Mouse (Mus musculus): ENCODE measurements around the gene Ncam2.

The Ncam2 gene

GRCm38 (mm10) chr16:81650286-81650685 lies 449.8 kb downstream of the Ncam2 start:
- no peak for DNase-seq (ENCODE audit: low spot score in 2 of 2)

- DNase-seq (ENCODE audit: low spot score in 2 of 2), result no peak
Observed at GRCm38 (mm10) chr16:81651550-81651949, 451.1 kb downstream of the Ncam2 start.

- DNase-seq (ENCODE audit: low spot score in 2 of 2), result no peak
Observed at GRCm38 (mm10) chr16:81656550-81656949, 456.1 kb downstream of the Ncam2 start.

GRCm38 (mm10) chr16:81673866-81674265 lies 473.4 kb downstream of the Ncam2 start:
- DNase-seq (ENCODE audit: low spot score in 2 of 2), result no peak

GRCm38 (mm10) chr16:81675546-81675945 lies 475.0 kb downstream of the Ncam2 start:
- no peak for DNase-seq (ENCODE audit: low spot score in 2 of 2)

Measured in spleen, postnatal 4 days (tissue).